Mouse (Mus musculus): ENCODE results near the gene Dop1b.
A peak's percentile ranks its signal among the peaks of the same experiment; 100 is the strongest.
"Not testable (repeated sequence)": the region's sequence is repeated elsewhere in the genome, so short reads cannot be mapped to it uniquely, and the experiment has no call there.

Dop1b gene

GRCm38 (mm10) chr16:93763378-93763777 is 51.7 kb downstream of the Dop1b start:
- peak in 1 of 2 experiments; percentile 39 for DNase-seq

- DNase-seq = no peak
Measured at GRCm38 (mm10) chr16:93764597-93764996, 52.9 kb downstream of the Dop1b start.

- DNase-seq = peak; percentile 74 to 77
Measured at GRCm38 (mm10) chr16:93766956-93767355, 55.3 kb downstream of the Dop1b start.

GRCm38 (mm10) chr16:93767548-93767947 is 55.8 kb downstream of the Dop1b start:
- no peak for DNase-seq

GRCm38 (mm10) chr16:93769621-93770020 is 57.9 kb downstream of the Dop1b start:
- peak; percentile 34 to 43 for DNase-seq

GRCm38 (mm10) chr16:93770271-93770926 is 58.7 kb downstream of the Dop1b start:
- peak in 1 of 2 experiments; percentile 21 for DNase-seq

- no peak for DNase-seq
Measured at GRCm38 (mm10) chr16:93774658-93775057, 63.0 kb downstream of the Dop1b start.

- no peak for DNase-seq
Measured at GRCm38 (mm10) chr16:93776468-93776867, 64.8 kb downstream of the Dop1b start.

GRCm38 (mm10) chr16:93777247-93777999 is 65.7 kb downstream of the Dop1b start:
- no peak for DNase-seq

- not testable (repeated sequence) for DNase-seq
Measured at GRCm38 (mm10) chr16:93778393-93778792, 66.7 kb downstream of the Dop1b start.

GRCm38 (mm10) chr16:93779554-93779953 is 67.8 kb downstream of the Dop1b start:
- no peak for DNase-seq

GRCm38 (mm10) chr16:93780660-93781479 is 69.2 kb downstream of the Dop1b start:
- no peak for DNase-seq

GRCm38 (mm10) chr16:93784175-93784574 is 72.5 kb downstream of the Dop1b start:
- no peak for DNase-seq

GRCm38 (mm10) chr16:93785805-93786204 is 74.1 kb downstream of the Dop1b start:
- peak; percentile 55 for DNase-seq

GRCm38 (mm10) chr16:93788388-93788787 is 76.7 kb downstream of the Dop1b start:
- no peak for DNase-seq

GRCm38 (mm10) chr16:93788881-93789280 is 77.2 kb downstream of the Dop1b start:
- DNase-seq = no peak

GRCm38 (mm10) chr16:93789971-93790755 is 78.5 kb downstream of the Dop1b start:
- DNase-seq = no peak

- DNase-seq = no peak
Measured at GRCm38 (mm10) chr16:93792981-93793630, 81.4 kb downstream of the Dop1b start.

- DNase-seq = no peak
Measured at GRCm38 (mm10) chr16:93794845-93795244, 83.1 kb downstream of the Dop1b start.

GRCm38 (mm10) chr16:93795391-93795790 is 83.7 kb downstream of the Dop1b start:
- no peak for DNase-seq

- DNase-seq = peak; percentile 56 to 58
Measured at GRCm38 (mm10) chr16:93797021-93797840, 85.5 kb downstream of the Dop1b start.

Measured in cerebellum, postnatal 36 days (tissue).